Mouse (Mus musculus): ENCODE measurements around the gene Ubl5. TPM values are rescaled to one million over a fixed set of nuclear protein-coding genes. Genes with fewer than 3 reads are reported as not detected.

Gene Ubl5
- 557 and 739 TPM in 2 replicates for polyA plus RNA-seq (2012; rRNA removed)

DNA sequence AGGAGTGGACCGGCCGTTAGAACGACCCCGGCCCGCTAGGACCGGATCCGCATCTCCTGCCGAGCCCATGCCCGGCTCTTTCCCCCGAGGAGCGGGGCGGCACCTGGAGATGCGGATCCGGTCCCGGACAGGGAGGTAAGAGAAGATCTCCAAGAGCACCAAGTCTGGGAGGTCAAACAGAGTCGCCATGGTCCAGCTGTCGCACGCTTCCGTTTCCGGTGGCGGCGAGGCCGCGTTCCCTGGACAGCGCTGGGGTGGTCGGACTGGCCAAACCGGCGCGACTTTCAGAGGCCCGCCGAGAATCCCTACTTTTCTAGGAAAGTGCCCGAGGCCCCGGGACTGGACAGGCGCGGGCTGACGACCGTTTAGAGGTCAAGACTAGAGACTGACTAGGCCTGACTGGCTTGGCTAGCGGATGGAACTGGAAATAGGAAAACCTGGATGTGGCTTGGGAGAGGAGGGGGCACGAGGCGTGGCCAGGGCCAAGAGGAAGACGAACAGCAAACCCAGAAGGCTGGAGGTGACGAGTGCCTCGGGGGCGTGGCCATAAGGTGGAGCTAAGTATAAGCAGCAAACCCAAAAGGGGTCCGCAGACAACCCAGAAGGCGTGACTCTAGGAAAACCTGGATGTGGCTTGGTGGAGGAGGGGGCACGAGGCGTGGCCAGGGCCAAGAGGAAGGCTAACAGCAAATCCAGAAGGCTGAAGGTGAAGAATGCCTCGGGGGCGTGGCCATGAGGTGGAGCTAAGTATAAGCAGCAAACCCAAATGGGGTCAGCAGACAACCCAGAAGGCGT is at the start of gene Ubl5:
Ubl5 (plus strand) TSS at position 778 of the 795 bp plus-strand sequence.

GRCm38 (mm10) chr9:20644360-20645081 is 1.8 kb downstream of the Ubl5 start, which contains the start of gene Fbxl12:
TSS of gene Fbxl12 (minus strand) at chr9:20644767.

DNA sequence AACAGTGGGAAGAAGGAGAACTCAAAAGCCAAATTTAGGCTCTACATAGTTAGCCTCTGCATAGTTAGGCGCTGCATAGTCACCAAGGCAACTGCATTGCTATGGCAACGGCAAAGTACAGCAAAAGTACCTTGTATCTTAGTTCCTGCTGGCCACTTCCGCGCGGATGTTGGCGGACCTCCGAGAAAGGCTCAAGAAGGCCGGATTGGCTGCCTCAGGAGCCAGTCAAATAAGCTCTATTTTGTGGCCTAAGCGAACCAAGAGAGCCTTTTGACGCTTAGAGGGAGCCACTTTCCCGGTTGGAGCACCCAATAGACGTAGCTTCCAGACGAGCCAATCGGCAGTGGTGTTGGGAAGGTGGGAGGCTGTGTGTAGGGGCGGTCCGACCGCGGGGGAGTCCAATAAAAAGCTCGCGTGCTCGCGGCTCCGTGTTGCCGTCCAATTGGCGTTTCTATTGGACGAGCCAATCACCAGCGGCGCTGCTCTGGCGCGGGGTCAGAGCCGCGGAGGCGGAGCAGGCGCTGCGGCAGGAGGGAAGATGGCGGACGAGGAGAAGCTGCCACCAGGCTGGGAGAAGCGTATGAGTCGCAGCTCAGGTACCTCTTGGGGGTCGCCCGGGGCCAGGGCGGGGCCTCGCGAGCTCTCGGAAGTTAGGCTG is 9.1 kb downstream of the Ubl5 start, which contains the start of gene Pin1:
Pin1 (plus strand) TSS at position 494 of the 658 bp plus-strand sequence.

Other genes starting within 250 kb of the Ubl5 start
- 14.4 and 14.9 TPM in 2 replicates for gene Zfp26, start 182.7 kb upstream of the Ubl5 start, polyA plus RNA-seq (2012; rRNA removed)
- 23.7 and 27.0 TPM in 2 replicates for gene Zfp426, start 150.1 kb upstream of the Ubl5 start, polyA plus RNA-seq (2012; rRNA removed)
- gene Zfp266, start 121.5 kb upstream of the Ubl5 start, polyA plus RNA-seq (2012; rRNA removed), result 47.0 and 57.0 TPM in 2 replicates
- gene Zfp846, start 61.6 kb upstream of the Ubl5 start, polyA plus RNA-seq (2012; rRNA removed), result 23.8 and 24.6 TPM in 2 replicates
- gene Fbxl12, start 1.9 kb downstream of the Ubl5 start, polyA plus RNA-seq (2012; rRNA removed), result 30.4 and 36.1 TPM in 2 replicates
- 31.5 and 34.3 TPM in 2 replicates for gene Pin1, start 9.2 kb downstream of the Ubl5 start, polyA plus RNA-seq (2012; rRNA removed)
- 102 TPM in 2 replicates for gene Olfm2, start 103.5 kb downstream of the Ubl5 start, polyA plus RNA-seq (2012; rRNA removed)
- gene Col5a3, start 172.2 kb downstream of the Ubl5 start, polyA plus RNA-seq (2012; rRNA removed), result 1.2 and 3.1 TPM in 2 replicates
- gene Rdh8, start 175.6 kb downstream of the Ubl5 start, polyA plus RNA-seq (2012; rRNA removed), result not detected in 2 replicates
- 7.7 and 13.3 TPM in 2 replicates for gene A230050P20Rik, start 225.8 kb downstream of the Ubl5 start, polyA plus RNA-seq (2012; rRNA removed)
- 10.2 and 11.1 TPM in 2 replicates for gene Angptl6, start 236.8 kb downstream of the Ubl5 start, polyA plus RNA-seq (2012; rRNA removed)
- gene Ppan, start 245.3 kb downstream of the Ubl5 start, polyA plus RNA-seq (2012; rRNA removed), result 82.3 and 91.6 TPM in 2 replicates